Mouse (Mus musculus): ENCODE data around the gene Ifit1.

GRCm38 (mm10) chr19:34605472-34605871, 35.2 kb upstream of the Ifit1 start:
- TF ChIP-seq CTCF (IDR thresholded peaks at IDR 0.05; ENCODE audit: extremely low read depth, insufficient read depth, insufficient read length, insufficient replicate concordance) = no peak
- TF ChIP-seq POLR2A (IDR thresholded peaks at IDR 0.05; ENCODE audit: low read depth, low read length) = no peak

All from spleen, adult 2 months (tissue).